Mouse (Mus musculus) intestine, postnatal 0 days (tissue): ENCODE data around the gene Bsn. TPM values are rescaled to one million over a fixed set of nuclear protein-coding genes. Genes with fewer than 3 reads are reported as not detected.
A peak's percentile ranks its signal among the peaks of the same experiment; 100 is the strongest.

Source experiments
- ATAC-seq: fragments of 200-750 bp; cut with Nextera tagmentation; 2 replicates; pipeline ENCODE4 v1.8.0; 2017; ENCODE audit warnings: mild to moderate bottlenecking, moderate TSS enrichment, moderate library complexity
- H3K27ac ChIP-seq: fragments of 300-500 bp; sonication (generic); 2 replicates; pipeline ENCODE4 v1.5.1; 2014; ENCODE audit warnings: mild to moderate bottlenecking, low read depth, low read length, moderate library complexity
- H3K27me3 ChIP-seq: fragments of 300-500 bp; sonication (generic); replicated peaks from 2 replicates; pipeline ENCODE4 v1.6.1; 2014; ENCODE audit warnings: low read length, mixed read lengths; ENCODE audit not compliant: control insufficient read depth, insufficient read depth
- H3K36me3 ChIP-seq: fragments of 300-500 bp; sonication (generic); 2 replicates; pipeline ENCODE4 v1.6.1; 2014; ENCODE audit warnings: mild to moderate bottlenecking, moderate library complexity; ENCODE audit not compliant: control insufficient read depth, insufficient read depth
- H3K4me1 ChIP-seq: fragments of 300-500 bp; sonication (generic); replicated peaks from 2 replicates; pipeline ENCODE4 v1.6.1; 2014; ENCODE audit warnings: antibody characterized with exemption, low read length, mixed read lengths; ENCODE audit not compliant: control insufficient read depth, insufficient read depth
- H3K4me2 ChIP-seq: fragments of 300-500 bp; sonication (generic); replicated peaks from 2 replicates; pipeline ENCODE4 v1.6.1; 2014; ENCODE audit warnings: low read depth, mild to moderate bottlenecking, moderate library complexity
- H3K4me3 ChIP-seq: fragments of 300-500 bp; sonication (generic); 2 replicates; pipeline ENCODE4 v1.5.1; 2014; ENCODE audit warnings: low read depth, low read length
- H3K9ac ChIP-seq: fragments of 300-500 bp; sonication (generic); 2 replicates; pipeline ENCODE4 v1.6.1; 2014; ENCODE audit warnings: mild to moderate bottlenecking, low read depth, low read length
- H3K9me3 ChIP-seq: fragments of 300-500 bp; sonication (generic); 2 replicates; pipeline ENCODE4 v1.6.1; 2016; ENCODE audit warnings: mixed run types; ENCODE audit not compliant: control insufficient read depth
- CTCF ChIP-seq: sonication (generic); IDR thresholded peaks from 2 replicates; pipeline ENCODE4 v1.5.1; 2016; ENCODE audit warnings: low read depth, mild to moderate bottlenecking, control low read depth, antibody characterized with exemption, moderate library complexity
- WGBS: fragments of 180-500 bp; shearing (Covaris S2); extraction: QIAGEN DNeasy Blood & Tissue Kit; methylation state at CpG from one replicate; pipeline ENCODE4 v1.1.7; 2014; 5-methylcytosine and 5-hydroxymethylcytosine counted together
- polyA plus RNA-seq: library from polyadenylated mRNA; unstranded; fragments of >200 nt; fragmentation: Nextera tagmentation; extraction: Ambion mirVana; gene quantifications from 2 replicates; pipeline ENCODE4 v1.2.1, GENCODE M21; 2015

Gene Bsn
- polyA plus RNA-seq, 1 experiment from 2014 or later, result 1.6 TPM

DNA sequence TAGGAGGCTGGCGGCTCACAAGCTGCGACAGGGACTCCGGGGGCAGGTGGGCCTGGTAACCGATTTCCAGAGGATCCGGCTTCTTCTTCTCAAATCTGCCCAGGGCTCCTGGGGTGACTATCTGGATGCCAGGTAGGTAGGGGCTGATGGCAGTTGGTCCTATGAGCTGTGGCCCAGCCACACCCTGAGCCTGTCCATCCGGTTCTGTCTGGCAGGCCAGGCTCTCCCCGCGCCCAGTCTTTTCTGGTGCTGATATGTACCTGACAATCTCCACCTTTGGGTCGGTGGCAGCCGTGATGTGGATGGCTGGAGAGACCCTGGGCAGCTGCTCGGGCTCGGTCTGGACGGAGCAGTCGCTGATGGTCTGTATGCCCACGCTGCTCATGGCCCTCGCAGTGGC lies 80.0 kb downstream of the Bsn start:
- Histone ChIP-seq H3K9me3 (no peaks in the 10 kb centered on the region), H3K9ac (no peak overlapping the region), H3K4me2 (peak overlapping the region; percentile 59), H3K27ac (no peak overlapping the region), H3K4me1 (no peaks in the 10 kb centered on the region; the same call in 1 of the 2 replicates), H3K4me3 (no peak overlapping the region), H3K36me3 (peaks cover 25% of the 10 kb centered on the region; the same call in 1 of the 2 replicates), H3K27me3 (no peaks in the 10 kb centered on the region)
- ATAC-seq, result peak; percentile 31; the same call in 1 of the 2 replicates
- no peak for TF ChIP-seq CTCF
- 60% methylated on average over 16 of the region's 16 CpGs for WGBS

DNA sequence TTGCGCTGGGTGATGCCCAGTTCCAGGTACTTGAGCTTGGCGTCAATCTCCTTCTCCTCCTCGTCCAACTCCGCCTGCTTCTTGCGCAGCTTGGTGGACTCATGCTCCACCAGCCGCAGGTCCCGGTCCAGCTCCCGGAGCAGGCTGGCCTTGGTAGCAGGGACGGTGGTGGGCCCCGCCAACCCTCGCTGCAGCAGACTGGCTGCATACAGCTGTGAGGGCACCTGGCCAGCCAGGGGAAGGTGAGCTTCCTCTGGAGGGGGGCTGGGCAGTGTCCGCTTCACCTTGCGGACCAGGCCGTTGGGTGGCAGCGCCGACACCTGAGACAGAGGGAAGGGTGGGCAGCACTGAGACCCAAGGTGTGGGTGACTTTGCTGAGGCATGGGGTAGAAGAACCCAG lies 82.3 kb downstream of the Bsn start:
- H3K36me3 ChIP-seq, result peaks cover 6% of the 10 kb centered on the region; the same call in 1 of the 2 replicates
- H3K4me1 ChIP-seq, result no peaks in the 10 kb centered on the region; the same call in 1 of the 2 replicates
- TF ChIP-seq CTCF, result no peak
- H3K9me3 ChIP-seq, result no peaks in the 10 kb centered on the region
- no peak overlapping the region for H3K4me2 ChIP-seq
- no peak overlapping the region for H3K4me3 ChIP-seq
- no peak overlapping the region for H3K9ac ChIP-seq
- no peak for ATAC-seq
- H3K27me3 ChIP-seq, result no peaks in the 10 kb centered on the region
- H3K27ac ChIP-seq, result no peak overlapping the region
- 92% methylated on average over 16 of the region's 16 CpGs for WGBS

DNA sequence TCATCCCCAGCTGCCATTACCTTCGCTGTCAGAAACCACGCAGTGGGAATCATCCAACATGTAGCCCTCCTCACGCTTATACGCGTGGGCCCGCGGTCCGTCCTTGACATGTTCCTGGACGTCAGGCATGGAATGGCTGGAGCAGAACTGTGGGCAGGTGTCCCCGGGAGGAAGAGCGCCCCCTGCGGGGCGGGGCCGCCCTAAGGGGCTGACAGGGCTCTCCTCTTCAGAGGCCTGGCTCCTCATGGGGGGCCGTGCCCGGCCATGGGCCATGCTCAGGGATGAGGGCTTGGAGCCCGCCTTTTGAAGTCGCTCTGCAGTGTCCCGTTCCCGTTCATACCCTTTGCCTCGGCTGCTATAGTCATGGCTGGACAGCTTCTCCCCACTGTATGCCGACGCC lies 84.1 kb downstream of the Bsn start:
- peaks cover 6% of the 10 kb centered on the region; the same call in 1 of the 2 replicates for H3K36me3 ChIP-seq
- H3K4me1 ChIP-seq, result no peaks in the 10 kb centered on the region; the same call in 1 of the 2 replicates
- ATAC-seq, result no peak
- H3K27me3 ChIP-seq, result no peaks in the 10 kb centered on the region
- H3K9ac ChIP-seq, result no peak overlapping the region
- H3K4me3 ChIP-seq, result no peak overlapping the region
- no peaks in the 10 kb centered on the region for H3K9me3 ChIP-seq
- no peak overlapping the region; the same call in 1 of the 2 replicates for H3K27ac ChIP-seq
- H3K4me2 ChIP-seq, result peak overlapping the region; percentile 58; the same call in 1 of the 2 replicates
- WGBS, result 87% methylated on average over 23 of the region's 23 CpGs
- peak; percentile 45 for TF ChIP-seq CTCF

DNA sequence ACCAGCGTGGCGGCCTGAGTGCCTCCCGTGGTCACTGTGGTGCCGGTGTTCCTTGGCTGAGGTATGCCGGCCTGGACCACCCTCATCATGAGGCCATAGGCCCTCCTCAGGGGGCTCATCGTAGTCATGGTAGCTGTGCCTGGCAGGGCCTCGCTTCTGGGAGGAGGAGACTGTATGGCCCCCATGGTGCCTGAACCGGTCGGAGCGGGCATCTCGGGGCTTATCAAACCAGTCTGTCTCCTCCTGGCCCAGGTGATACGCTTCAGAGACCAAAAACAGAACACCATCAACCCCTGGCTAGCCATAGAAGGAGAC lies 84.7 kb downstream of the Bsn start:
- Histone ChIP-seq H3K4me1 (no peaks in the 10 kb centered on the region; the same call in 1 of the 2 replicates), H3K4me2 (peak overlapping the region; percentile 58), H3K36me3 (peaks cover 6% of the 10 kb centered on the region; the same call in 1 of the 2 replicates), H3K9me3 (no peaks in the 10 kb centered on the region), H3K4me3 (no peak overlapping the region), H3K9ac (peak overlapping the region; percentile 1; the same call in 1 of the 2 replicates), H3K27me3 (no peaks in the 10 kb centered on the region), H3K27ac (peak overlapping the region; percentile 46)
- TF ChIP-seq CTCF, result no peak
- ATAC-seq, result no peak
- 75% methylated on average over 12 of the region's 12 CpGs for WGBS

DNA sequence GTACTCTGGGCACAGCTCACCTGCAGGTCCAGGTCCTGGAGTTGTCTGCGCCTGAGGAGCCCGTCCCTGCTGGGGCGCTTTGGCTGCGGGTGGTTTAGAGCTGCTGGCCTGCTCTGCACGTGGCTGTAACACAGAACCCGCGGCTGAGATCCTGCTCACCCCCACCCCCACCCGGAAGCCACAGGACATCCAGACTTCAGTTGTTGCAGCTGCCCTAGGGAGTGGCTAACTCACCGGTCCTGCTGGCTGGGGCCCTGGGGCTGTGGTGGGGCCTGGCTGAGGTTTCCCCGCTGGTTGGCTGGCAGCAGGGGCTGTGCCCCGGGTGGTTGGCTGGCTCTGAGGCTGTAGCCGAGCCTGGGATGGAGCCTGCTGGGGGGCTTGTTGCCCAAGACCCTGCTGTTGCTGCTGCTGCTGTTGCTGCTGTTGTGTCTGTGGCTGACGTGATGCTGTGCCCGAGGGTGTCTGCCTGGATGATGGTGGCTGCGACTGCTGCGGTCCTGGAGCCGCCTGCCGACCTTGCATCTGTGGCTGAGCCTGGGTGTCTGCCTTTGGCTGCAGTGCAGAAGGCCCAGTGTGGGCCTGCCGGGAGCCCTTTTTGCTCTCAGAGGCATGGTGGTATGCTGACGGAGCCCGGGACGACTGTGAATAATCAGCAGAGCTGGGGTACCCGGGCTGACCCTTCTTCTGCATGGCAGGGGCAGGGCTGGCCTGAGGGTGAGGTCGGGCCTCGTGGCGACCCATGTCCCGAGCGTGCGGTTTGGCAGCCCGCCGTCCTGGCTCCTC lies 85.2 kb downstream of the Bsn start:
- no peaks in the 10 kb centered on the region for H3K9me3 ChIP-seq
- H3K4me1 ChIP-seq, result no peaks in the 10 kb centered on the region; the same call in 1 of the 2 replicates
- H3K27me3 ChIP-seq, result no peaks in the 10 kb centered on the region
- WGBS, result 36% methylated on average over 31 of the region's 31 CpGs
- H3K27ac ChIP-seq, result peak overlapping the region; percentile 57
- H3K36me3 ChIP-seq, result peaks cover 6% of the 10 kb centered on the region; the same call in 1 of the 2 replicates
- ATAC-seq, result peak; percentile 89
- 0 out of 2 replicates have a peak, but pooled peaks have one; percentile 3 for TF ChIP-seq CTCF
- peak overlapping the region; percentile 7; the same call in 1 of the 2 replicates for H3K4me3 ChIP-seq
- H3K9ac ChIP-seq, result peak overlapping the region; percentile 40; the same call in 1 of the 2 replicates
- H3K4me2 ChIP-seq, result peak overlapping the region; percentile 58

DNA sequence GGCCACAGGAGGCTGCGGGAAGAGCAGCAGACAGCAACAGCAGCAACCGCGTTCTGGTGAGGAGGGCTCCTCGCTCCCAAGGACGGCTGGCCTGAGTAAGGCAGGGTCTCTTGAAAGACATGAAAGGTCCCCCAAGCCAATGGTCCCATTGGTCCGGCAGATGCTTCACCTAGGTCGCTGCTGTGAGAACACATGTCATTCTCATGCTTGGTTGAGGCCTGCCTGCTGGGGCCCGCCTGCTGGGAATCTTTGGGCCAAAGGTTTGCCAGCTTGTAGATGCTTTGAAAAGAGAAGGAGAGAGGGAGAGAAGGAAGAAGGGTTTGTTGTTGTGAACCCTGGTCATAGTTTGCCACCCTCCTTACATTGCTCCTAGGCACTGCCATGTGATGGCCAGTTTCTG lies 90.6 kb downstream of the Bsn start:
- no peak for ATAC-seq
- TF ChIP-seq CTCF, result no peak
- 85% methylated on average over 8 of the region's 8 CpGs for WGBS

More for the DNA sequence above, 90.6 kb downstream of the Bsn start:
- Histone ChIP-seq H3K9me3 (no peaks in the 10 kb centered on the region), H3K9ac (no peak overlapping the region), H3K27me3 (no peaks in the 10 kb centered on the region), H3K27ac (no peak overlapping the region), H3K4me1 (peaks cover 8% of the 10 kb centered on the region; the same call in 1 of the 2 replicates), H3K4me2 (no peak overlapping the region), H3K36me3 (no peaks in the 10 kb centered on the region; the same call in 1 of the 2 replicates), H3K4me3 (no peak overlapping the region)
